Mouse (Mus musculus): Measurements from ENCODE around the gene Cisd2.

GRCm38 (mm10) chr3:135440621-135441020 lies 16.9 kb upstream of the Cisd2 start:
- TF ChIP-seq CTCF (IDR thresholded peaks at IDR 0.05; ENCODE audit: control insufficient read depth, insufficient read depth, insufficient read length) (no peak), MYOD1 (IDR thresholded peaks at IDR 0.05; ENCODE audit: control insufficient read depth, insufficient read length, low read depth) (no peak), MAX (IDR thresholded peaks at IDR 0.05) (no peak), FOSL1 (IDR thresholded peaks at IDR 0.05; ENCODE audit: insufficient read depth, low read length, poor library complexity, severe bottlenecking) (no peak), MYOG (IDR thresholded peaks at IDR 0.05; ENCODE audit: control insufficient read depth, extremely low read depth, insufficient read length) (no peak), USF1 (IDR thresholded peaks at IDR 0.05; ENCODE audit: low read depth) (no peak), CEBPB (IDR thresholded peaks at IDR 0.05; ENCODE audit: low read depth) (no peak)

Data from C2C12 (cell line).